Mouse (Mus musculus) thymus, postnatal 4 days (tissue): ENCODE measurements around the gene Nrxn1.

Source experiments
- DNase-seq: peaks from one replicate; pipeline ENCODE4 v3.0.0; 2021

Nrxn1 gene

GRCm38 (mm10) chr17:90808256-90808655, 284.6 kb downstream of the Nrxn1 start:
- no peak for DNase-seq

GRCm38 (mm10) chr17:90807199-90807598, 285.7 kb downstream of the Nrxn1 start:
- DNase-seq, result no peak

- DNase-seq, result no peak
Observed at GRCm38 (mm10) chr17:90798689-90799088, 294.2 kb downstream of the Nrxn1 start.

GRCm38 (mm10) chr17:90797659-90798288, 295.1 kb downstream of the Nrxn1 start:
- no peak for DNase-seq

- DNase-seq, result no peak
Observed at GRCm38 (mm10) chr17:90796974-90797373, 295.9 kb downstream of the Nrxn1 start.

GRCm38 (mm10) chr17:90788491-90789127, 304.3 kb downstream of the Nrxn1 start:
- DNase-seq, result no peak

GRCm38 (mm10) chr17:90788040-90788439, 304.8 kb downstream of the Nrxn1 start:
- no peak for DNase-seq

GRCm38 (mm10) chr17:90787121-90787788, 305.6 kb downstream of the Nrxn1 start:
- DNase-seq, result no peak

- no peak for DNase-seq
Observed at GRCm38 (mm10) chr17:90780481-90780880, 312.4 kb downstream of the Nrxn1 start.

GRCm38 (mm10) chr17:90775397-90775796, 317.5 kb downstream of the Nrxn1 start:
- DNase-seq, result no peak

- peak; percentile 8 for DNase-seq
Observed at GRCm38 (mm10) chr17:90773233-90773632, 319.6 kb downstream of the Nrxn1 start.

GRCm38 (mm10) chr17:90768216-90768615, 324.7 kb downstream of the Nrxn1 start:
- DNase-seq, result no peak

GRCm38 (mm10) chr17:90727124-90727523, 365.7 kb downstream of the Nrxn1 start:
- no peak for DNase-seq

GRCm38 (mm10) chr17:90704773-90705172, 388.1 kb downstream of the Nrxn1 start:
- DNase-seq, result no peak

GRCm38 (mm10) chr17:90702626-90703025, 390.2 kb downstream of the Nrxn1 start:
- DNase-seq, result no peak

- no peak for DNase-seq
Observed at GRCm38 (mm10) chr17:90696071-90696800, 396.6 kb downstream of the Nrxn1 start.

- DNase-seq, result no peak
Observed at GRCm38 (mm10) chr17:90695086-90695584, 397.7 kb downstream of the Nrxn1 start.

GRCm38 (mm10) chr17:90684172-90684571, 408.7 kb downstream of the Nrxn1 start:
- DNase-seq, result no peak

GRCm38 (mm10) chr17:90681019-90681418, 411.9 kb downstream of the Nrxn1 start:
- DNase-seq, result no peak

- DNase-seq, result no peak
Observed at GRCm38 (mm10) chr17:90676676-90677075, 416.2 kb downstream of the Nrxn1 start.

GRCm38 (mm10) chr17:90662318-90662717, 430.6 kb downstream of the Nrxn1 start:
- DNase-seq, result no peak

- no peak for DNase-seq
Observed at GRCm38 (mm10) chr17:90654506-90654905, 438.4 kb downstream of the Nrxn1 start.

GRCm38 (mm10) chr17:90653347-90653746, 439.5 kb downstream of the Nrxn1 start:
- DNase-seq, result no peak
